In the genomic region with DNA sequence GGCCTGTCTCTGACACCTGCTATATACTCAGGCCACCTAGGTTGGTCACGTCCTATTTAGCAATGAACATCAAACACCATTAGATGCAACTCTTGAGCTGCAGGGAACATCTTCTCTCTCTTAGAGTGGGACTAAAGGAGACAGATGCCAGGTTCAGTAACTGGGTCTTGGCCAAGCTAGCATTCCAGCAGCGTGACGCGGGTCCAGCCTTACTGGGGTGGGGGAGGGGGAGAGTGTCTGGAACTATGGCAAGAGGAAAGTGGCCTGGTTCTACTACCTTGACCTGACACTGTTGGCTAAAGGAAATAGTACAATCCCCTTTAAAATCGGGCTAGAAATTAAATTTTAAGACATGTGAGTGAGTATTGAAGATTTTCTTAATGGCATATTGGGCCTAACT, we compare ENCODE assay signal across 12 mouse cellular contexts. TPM values are rescaled to one million over a fixed set of nuclear protein-coding genes. Genes with fewer than 3 reads are reported as not detected.
DNase-seq lines count a peak whose midpoint lies in the region; ATAC-seq lines count a peak whose summit lies in the region.
"Had no signal": no experiment of that assay in that cellular context is flagged by ENCODE, and none has a peak within 500 bp of the region (broad histone marks: within the 10 kb centered on the region; RNA-seq: fewer than 3 reads in every experiment).

No protein-coding gene starts in this region.

- H3K9ac ChIP-seq in midbrain, embryonic 11.5 days (ENCODE audit: low read length): no peak overlapping the region
- H3K9ac ChIP-seq: embryonic facial prominence, embryonic 13.5 days; intestine, embryonic 15.5 days; liver, embryonic 14.5 days had no signal

- peak; percentile 94 for DNase-seq in heart, adult 11 months
- DNase-seq in heart, postnatal 25 days (ENCODE audit: low spot score): no peak
- DNase-seq in left cerebral cortex, postnatal 4 days: peak; percentile 54
- no peak for DNase-seq in left cerebral cortex, adult 8-10 months (ENCODE audit: low spot score in 2 of 2)
- DNase-seq in adrenal gland, postnatal 36 days: peak; percentile 49 to 75
- DNase-seq in lung, postnatal 36 days: peak; percentile 53
- DNase-seq in midbrain, embryonic 11.5 days (ENCODE audit: low spot score, missing footprints): no peak

- ATAC-seq in midbrain, embryonic 11.5 days (ENCODE audit: low FRiP score): no peak
- ATAC-seq: intestine, embryonic 15.5 days had no signal

- no peak overlapping the region for H3K4me2 ChIP-seq in midbrain, embryonic 11.5 days
- H3K4me2 ChIP-seq: embryonic facial prominence, embryonic 13.5 days; intestine, embryonic 15.5 days had no signal

- no peak overlapping the region for H3K27ac ChIP-seq in midbrain, embryonic 11.5 days (ENCODE audit: low read depth, low read length)
- H3K27ac ChIP-seq: embryonic facial prominence, embryonic 13.5 days; forebrain, embryonic 10.5 days; intestine, embryonic 15.5 days; liver, embryonic 14.5 days had no signal

- H3K9me3 ChIP-seq in midbrain, embryonic 11.5 days (ENCODE audit: control insufficient read depth, low read length): no peaks in the 10 kb centered on the region
- H3K9me3 ChIP-seq: embryonic facial prominence, embryonic 13.5 days; forebrain, embryonic 10.5 days; intestine, embryonic 15.5 days; megakaryocyte, embryonic 14.5 days had no signal

- no peak overlapping the region for H3K4me3 ChIP-seq in midbrain, embryonic 11.5 days (ENCODE audit: low read depth, low read length)
- H3K4me3 ChIP-seq: embryonic facial prominence, embryonic 13.5 days; forebrain, embryonic 10.5 days; intestine, embryonic 15.5 days; megakaryocyte, embryonic 14.5 days had no signal

- no peaks in the 10 kb centered on the region for H3K27me3 ChIP-seq in midbrain, embryonic 11.5 days (ENCODE audit: control insufficient read depth, insufficient read depth, low read length)
- H3K27me3 ChIP-seq: embryonic facial prominence, embryonic 13.5 days; intestine, embryonic 15.5 days; megakaryocyte, embryonic 14.5 days had no signal

- H3K4me1 ChIP-seq in midbrain, embryonic 11.5 days (ENCODE audit: control insufficient read depth, insufficient read depth, low read length): no peaks in the 10 kb centered on the region

- intact Hi-C loops in heart, postnatal 25 days (cut with DNase I): no loop called here
- intact Hi-C loops in left cerebral cortex, postnatal 4 days (cut with DNase I): no loop called here

- H3K36me3 ChIP-seq in midbrain, embryonic 11.5 days (ENCODE audit: control insufficient read depth, insufficient read depth, low read length): peaks cover 19% of the 10 kb centered on the region; the same call in 1 of the 2 replicates

- 95% methylated on average over 5 of the region's 5 CpGs for WGBS in midbrain, embryonic 11.5 days

RNA-seq across cellular contexts. Expression of a gene that starts 43.6 kb away (rescaled TPM):
- 10 to 100 TPM; 50.9 to 53.9 TPM for total RNA-seq in heart, postnatal 25 days (2021)
- 100 to 1,000 TPM; 114 to 116 TPM for total RNA-seq in left cerebral cortex, postnatal 4 days (2021)
- 100 to 1,000 TPM in 3 of 4 experiments, 10 to 100 TPM in 1; 93.1 to 120 (median 103) TPM for total RNA-seq in left cerebral cortex, adult 8-10 months (2022)
- 100 to 1,000 TPM; 119 to 146 TPM for total RNA-seq in adrenal gland, postnatal 36 days (2021)
- 677 and 693 TPM in 2 replicates for polyA plus RNA-seq in midbrain, embryonic 11.5 days (2014; fragmentation: Nextera tagmentation; extraction: Ambion mirVana)

Comparison
In these comparisons a context has a peak if more than half of its experiments do, and no peak if none do; other contexts are left out.
1. DNase-seq: peak in heart, adult 11 months (single experiment), left cerebral cortex, postnatal 4 days (single experiment), adrenal gland, postnatal 36 days (2 of 2) and lung, postnatal 36 days (single experiment); none in heart, postnatal 25 days (single experiment), left cerebral cortex, adult 8-10 months (0 of 2) and midbrain, embryonic 11.5 days (single experiment).